Mouse (Mus musculus) skeletal muscle tissue, adult 2 months (tissue): ENCODE data around the gene A730009L09Rik.

Source experiments
- DNase-seq: peaks from one replicate; pipeline ENCODE4 v3.0.0-alpha.2; 2012; ENCODE audit warnings: low read depth, low spot score

A730009L09Rik gene

DNA sequence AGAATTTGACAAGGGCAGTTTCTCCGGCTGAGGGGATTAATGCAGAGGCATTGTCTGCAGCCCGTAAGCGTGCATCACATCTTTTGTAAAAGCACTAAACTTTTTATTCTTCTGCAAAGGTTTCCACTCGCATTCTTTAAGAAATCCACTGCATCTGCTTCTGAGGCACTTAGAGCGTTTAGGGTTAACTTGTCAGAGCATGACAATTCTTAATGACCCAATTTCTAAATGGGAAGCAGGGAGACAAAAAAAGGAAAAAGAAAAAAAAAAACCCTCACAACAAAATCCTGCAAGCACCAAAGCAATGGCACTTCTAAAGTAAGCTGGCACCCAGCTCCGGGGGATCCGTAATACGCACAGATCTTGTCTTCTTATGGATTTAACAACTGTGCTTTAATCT, at the start of gene A730009L09Rik:
A730009L09Rik (plus strand) TSS at position 301 of the 400 bp plus-strand sequence.
- DNase-seq: no peak

DNA sequence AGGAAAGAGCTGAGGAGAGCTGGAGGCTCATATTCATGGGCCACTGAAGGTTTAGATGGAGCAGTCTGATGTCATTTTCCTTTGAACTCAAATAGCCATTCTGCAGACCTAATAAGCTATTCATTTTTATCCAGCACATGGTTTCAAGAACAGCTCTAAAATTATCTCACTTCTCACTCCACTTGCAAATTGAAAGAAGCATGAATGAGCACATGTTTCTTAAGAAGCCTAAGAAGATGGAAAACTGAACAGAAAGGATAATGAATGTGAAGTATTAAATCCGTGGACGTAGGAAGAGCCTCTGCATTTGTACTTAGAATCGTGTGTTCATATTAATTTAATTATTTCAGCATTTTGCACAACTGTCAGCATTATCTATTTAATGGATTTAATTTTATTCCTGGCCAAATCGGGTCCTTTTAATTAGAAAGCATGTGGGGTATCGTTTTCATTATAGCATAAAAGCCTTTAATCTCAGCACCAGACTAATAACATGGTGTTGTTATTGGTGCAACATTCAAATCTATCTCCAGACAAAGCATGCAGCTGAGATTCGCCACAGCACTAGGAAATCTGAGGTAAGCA, 49.2 kb upstream of the A730009L09Rik start:
- no peak for DNase-seq

DNA sequence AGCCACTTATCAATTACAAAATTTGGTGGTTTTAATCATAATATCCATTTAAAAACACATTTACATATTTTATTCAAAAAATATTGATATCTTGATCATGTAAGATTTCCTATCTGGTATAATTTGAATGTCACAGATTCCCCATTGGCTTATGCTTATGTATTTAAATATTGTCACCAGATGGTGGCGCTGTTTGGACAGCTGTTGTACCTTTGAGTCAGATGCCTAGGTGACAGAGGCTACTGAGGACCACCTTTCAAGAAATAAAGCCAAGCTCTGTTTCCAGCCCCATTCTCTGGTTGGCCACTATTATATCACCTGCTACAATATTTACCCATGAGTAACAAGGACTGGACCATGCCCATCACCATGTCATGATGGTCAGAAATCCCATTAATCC, 46.0 kb upstream of the A730009L09Rik start:
- DNase-seq: no peak

DNA sequence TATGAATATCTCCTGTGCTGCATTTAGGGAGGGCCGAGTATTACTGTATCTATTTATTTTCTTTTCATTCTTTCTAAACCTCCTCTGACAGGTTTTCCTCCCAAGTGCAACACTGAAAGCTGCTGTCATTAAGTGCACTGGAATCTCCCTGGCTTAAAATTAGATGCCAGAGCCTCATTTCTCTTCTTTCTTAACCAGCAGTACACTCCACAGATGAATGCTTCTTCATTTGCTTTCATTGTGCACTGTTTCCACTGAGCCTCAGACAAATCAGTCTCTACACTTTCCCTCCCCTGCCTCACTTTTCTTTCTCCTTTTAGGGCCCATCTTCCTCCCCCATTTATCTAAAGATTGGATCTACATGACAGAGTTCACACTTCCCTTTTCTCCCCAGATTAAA, 44.9 kb upstream of the A730009L09Rik start:
- no peak for DNase-seq

DNA sequence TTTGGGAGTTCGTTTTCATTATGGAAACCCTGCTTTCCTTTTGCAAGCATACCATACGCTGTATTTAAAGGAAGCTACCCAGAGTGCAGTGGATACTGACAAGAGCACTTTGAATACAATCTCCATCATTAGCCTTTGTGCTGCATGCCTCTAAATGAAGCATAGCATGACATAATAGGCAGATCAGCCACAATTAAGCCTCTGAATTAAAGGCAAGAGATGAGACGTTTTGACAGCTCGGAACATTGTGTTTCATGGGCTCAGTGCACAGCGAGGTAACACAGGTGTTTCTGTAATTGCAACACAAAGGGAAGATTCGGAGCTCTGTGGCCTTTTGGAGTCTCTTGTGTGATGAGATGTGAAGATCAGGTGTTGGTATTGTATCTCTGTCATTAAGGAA, 41.5 kb upstream of the A730009L09Rik start:
- DNase-seq: no peak

DNA sequence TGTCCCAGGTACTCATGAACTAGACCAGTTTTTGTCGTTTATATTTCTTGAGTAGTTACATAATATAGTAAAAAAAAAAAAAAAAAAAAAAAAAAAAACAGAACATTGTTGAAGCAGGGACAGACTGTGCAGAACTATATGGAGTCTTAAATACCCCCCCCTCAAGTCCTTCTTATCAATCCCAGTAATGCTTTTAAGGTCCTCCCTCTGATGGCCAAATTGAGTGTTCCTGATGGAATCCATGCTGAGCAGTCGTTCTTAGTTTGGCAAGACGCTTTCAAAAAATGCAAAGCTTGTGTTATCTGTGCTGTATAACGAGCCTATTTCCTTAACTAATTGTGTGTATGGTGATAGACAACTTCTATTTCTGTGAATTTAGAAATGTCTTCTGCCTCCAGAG, 40.2 kb upstream of the A730009L09Rik start:
- DNase-seq: no peak

DNA sequence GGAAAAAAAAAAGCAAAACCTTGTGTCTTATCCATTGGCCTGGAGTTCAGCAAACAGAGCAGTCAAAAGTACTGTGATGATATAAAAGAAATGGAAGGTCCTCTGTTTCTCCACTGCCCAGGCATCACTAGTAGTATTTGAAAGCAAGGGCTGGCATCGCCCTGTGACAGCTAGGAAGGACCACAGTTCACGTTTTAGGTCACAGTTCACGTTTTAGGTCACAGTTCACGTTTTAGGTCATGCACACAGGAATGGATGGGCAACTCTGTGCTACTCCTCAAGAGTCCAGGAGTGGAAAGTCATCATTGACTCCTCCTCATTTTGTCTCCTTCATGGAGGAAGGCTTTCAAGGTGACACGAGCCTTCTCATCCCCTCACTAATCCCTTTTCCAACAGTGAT, 38.0 kb upstream of the A730009L09Rik start:
- DNase-seq: no peak

DNA sequence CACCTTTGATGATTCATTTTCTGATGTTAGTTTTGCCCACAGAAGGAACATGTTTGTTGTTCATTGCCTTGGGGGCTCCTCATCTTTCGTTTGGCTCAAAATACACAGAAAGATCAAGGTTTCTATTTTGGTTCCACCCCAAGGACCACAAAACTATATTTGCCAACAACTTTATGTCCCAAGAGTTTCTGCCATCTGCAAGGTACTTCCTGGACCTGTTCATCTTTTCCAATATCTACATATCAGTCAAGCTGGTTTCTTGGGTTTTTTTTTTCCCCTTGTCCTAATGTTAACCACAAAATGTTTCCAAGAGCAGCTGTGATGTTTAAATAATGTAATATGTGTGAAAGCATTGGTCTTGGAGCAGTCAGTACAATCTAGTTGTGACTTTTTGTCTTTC, 37.4 kb upstream of the A730009L09Rik start:
- DNase-seq: no peak

DNA sequence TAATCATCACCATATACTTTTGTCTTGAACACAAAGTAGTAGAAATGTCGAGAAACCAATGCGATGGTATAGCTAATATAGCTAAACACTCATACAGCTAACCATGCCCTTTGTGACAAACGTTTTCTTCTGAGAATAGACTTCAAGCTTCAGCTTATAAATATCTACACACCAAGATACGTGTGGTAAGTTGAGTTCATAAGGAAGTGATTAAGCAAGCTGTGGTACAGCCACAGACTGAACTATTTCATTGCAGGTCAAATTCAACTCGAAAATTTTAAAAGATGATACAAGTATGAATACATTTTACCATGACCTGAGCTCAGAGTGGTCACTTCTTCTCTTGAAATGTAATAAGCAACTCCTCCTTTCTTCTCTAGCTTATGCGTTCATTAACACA, 37.0 kb upstream of the A730009L09Rik start:
- DNase-seq: no peak

DNA sequence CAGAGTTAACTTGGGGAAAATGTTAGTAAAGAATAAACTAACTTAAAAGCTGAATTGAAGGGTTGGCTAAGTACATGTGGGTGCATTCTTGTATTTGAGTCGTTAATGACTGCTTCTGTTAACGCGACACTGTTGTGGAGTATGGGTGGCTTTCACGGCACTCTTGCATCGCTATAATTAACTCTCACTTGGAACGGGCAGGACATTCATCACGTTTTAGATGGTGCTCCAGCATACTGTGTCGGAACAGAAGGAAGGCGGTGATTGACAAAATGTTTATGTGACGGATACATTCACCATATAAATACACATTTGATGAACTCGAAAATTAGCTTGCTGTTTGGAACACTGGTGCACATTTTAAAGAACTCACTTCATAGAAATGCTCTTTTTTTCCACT, 29.0 kb upstream of the A730009L09Rik start:
- DNase-seq: no peak

DNA sequence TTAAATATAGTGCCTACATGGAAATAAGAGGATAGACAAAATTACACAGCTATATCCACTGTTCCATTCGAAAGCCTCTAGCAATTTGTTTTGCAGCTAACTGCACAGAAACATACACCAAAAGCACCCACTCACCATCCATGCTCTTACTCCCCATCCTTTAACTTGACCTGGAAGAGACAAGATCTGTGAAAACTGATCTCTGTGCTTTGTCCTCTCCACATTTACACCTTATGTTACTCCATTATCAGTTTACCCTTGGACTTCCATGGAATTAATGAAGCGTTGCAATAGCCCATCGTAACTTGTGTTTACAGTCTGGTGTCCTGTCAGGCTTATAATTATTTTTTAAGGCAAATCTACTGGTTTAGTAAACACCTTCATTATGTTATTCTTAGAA, 20.1 kb upstream of the A730009L09Rik start:
- DNase-seq: no peak

DNA sequence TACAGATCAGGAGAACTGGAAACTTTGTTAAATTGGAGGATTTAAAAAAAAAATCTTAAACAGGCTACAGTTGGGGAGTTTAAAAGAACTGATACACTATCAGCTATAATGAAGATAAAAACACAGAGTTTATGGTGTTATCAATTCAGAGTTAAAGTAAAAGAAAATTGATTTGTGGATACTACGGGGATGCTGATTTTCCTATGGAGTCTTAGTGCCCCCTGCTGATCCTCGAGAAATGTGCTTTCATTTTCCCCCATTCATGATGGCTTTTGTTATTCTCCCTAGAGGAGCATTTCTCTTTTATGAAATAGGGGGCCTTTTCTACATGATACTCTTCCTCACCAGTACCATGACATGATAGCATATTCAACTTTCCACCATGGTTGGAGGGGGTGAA, 19.5 kb upstream of the A730009L09Rik start:
- no peak for DNase-seq

DNA sequence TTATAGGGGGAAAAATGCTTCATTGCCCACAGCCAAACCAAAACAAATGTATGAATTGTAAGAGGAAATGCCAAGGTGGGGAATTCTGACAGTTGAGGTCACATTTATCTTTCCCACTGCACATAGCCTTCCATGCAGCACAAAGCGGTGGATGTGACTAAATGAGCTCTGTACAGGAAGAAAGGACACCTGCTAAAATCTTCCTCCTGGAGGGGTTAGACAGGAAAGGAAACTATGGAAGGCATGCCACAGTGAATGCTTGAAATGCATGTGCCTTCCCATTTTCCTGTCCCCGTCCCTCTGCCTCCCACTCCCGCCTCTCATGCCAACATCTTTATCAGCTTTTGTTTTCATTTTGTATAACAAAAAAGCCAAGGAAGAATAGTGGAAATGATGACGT, 7.2 kb upstream of the A730009L09Rik start:
- no peak for DNase-seq

DNA sequence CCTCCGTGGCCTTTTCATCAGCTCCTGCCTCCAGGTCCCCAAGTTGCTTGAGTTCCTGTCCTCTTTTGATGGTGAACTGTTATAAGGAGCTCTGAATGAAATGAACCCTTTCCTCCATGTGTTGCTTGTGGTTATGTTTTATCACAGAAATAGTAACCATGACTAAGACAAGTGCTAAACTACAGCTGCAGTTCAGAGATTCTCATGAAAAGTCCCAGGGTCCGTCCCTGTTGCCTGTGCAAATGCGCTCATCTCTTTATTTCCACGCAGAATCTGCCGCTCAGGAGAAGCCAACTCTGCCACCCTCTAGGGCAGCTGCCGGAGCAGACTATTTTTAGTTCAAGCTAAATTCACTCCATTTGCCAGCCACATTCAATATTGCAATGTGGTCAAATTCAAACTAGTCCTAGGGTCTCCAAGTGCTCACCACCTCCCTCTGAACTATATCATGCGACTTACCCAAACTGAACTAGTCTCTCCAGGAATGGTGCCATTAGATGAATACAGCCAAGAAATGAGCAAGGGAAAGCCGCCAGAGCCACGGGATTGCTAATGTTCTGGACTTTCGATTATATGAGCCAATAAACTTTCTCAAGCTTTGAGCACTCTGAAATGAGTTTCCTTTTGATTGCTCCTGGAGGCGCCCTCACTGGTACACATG, 7.2 kb downstream of the A730009L09Rik start:
- no peak for DNase-seq

DNA sequence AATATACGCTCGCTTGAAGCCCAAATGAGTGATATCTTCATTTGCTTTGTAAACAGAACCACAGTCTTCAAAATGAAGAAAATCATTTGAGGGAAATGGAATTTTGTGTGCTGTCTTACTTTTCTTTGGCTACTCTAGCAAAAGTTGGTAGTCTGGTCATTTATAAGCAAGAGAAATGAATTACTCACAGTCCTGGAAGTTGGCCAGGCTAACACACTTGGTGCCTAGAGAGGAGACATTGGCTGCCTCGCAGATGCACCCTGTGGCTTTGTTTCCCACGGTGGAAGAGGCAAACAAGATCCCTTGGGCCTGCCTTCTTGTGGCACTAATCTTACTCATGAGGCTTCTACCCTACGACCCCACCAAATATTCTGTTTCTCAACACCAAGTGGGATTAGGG, 8.1 kb downstream of the A730009L09Rik start:
- no peak for DNase-seq

DNA sequence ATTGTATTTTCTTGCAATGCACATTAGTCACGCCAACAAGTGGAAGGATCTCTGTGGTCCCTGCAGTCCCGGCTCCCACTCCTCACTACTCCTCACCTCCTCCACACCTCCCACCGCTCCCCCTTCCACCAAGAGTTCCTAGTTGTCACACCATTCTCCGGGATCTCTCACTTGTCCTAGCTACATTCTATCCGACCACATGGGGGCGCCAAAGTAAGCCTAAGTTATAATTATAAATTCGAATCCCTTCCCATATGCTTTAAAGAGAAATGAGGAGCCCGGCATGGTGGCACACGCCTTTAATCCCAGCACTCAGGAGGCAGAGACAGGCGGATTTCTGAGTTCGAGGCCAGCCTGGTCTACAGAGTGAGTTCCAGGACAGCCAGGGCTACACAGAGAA, 12.5 kb downstream of the A730009L09Rik start:
- peak; percentile 4 for DNase-seq

DNA sequence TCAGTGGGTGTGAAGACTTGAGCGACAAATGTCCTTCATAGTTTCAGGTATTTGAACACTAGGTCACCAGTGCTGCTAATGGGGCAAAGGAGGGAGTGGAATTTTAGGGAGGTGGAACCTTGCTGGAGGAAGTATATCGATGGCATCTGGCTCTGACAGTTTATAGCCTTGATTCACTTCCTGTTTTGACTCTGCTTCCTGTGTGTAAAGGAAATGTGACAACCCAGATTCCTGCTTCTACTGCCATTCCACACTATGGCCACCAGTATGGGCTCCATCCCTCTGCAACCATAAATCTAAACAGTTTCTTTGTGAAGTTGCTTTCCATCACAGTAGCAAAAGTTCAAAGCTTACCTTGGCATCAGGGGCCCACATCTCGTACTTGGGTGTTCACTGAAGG, 17.9 kb downstream of the A730009L09Rik start:
- no peak for DNase-seq

DNA sequence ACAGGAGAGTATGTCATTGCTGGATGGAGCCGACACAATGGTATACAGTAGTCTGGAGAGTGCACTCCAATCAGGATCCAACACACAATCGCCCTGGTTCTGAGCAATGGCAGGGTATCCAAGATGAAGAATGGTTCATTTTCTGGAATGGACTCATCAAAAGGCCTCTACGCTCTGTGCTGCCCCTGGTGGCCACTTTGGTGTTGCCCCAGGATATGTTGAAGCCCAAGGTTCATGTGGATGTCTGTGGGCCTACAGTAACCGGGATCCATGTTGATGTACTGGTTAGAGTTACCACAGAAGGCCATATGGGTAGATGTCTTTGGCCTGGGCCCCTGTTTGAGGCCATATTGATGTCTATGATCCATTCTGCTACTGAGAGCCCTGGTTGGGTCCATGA, 31.1 kb downstream of the A730009L09Rik start:
- no peak for DNase-seq

DNA sequence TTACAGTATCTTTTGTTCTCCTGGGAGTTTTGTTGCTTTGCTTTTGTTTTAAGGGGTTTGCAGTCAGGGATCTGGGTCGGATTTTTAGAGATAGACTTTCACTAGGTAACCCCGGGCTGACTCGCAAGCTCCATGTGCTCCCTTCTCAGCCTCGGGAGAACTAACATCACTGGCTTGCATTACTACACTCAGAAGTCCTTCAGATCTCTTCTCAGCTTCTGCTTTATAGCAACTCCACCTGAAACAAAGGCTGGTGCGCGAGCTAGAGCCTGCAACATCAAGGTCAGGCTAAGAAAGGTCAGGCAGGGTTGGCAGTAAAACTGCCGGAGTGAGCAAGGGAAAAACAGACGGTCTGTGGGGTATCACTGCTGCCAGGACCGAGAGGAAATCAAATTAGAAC, 34.2 kb downstream of the A730009L09Rik start:
- DNase-seq: no peak

DNA sequence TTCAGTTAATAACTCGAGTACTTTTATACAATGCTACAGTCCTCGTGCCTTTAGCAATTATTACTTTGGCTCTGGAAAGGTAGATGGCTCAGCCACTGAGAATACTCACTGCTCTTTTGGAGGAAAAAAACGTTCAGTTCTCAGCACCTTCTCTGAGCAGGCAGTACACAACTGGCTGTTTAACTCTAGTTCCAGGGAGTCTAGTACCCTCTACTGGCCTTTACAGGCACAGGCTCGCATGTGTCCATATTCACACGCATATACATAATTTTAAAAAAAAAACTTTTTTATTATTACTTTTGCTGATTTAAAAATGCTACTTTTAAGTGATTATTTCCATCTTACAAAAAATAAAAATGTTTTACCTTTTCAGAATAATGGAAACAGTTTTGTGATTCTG, 35.5 kb downstream of the A730009L09Rik start:
- no peak for DNase-seq

DNA sequence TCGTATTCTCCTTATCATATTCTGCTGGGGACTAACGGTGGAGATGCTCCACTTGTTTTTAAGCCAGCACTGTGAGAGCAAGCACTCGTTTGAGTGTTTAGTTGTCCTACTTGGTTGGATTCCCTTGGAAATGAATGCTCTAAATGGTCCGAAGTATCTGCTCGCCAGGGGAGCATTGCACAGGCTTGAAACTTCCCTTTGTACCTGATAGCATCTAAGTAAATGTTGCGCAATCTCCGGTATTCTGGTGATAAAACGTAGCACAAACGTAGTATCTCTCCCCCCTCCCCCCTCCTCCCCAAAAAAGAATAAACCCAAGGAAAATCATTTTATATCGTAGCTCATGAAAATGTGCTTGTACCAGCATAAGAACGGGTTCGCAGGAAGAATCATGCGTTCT, 39.1 kb downstream of the A730009L09Rik start:
- no peak for DNase-seq

DNA sequence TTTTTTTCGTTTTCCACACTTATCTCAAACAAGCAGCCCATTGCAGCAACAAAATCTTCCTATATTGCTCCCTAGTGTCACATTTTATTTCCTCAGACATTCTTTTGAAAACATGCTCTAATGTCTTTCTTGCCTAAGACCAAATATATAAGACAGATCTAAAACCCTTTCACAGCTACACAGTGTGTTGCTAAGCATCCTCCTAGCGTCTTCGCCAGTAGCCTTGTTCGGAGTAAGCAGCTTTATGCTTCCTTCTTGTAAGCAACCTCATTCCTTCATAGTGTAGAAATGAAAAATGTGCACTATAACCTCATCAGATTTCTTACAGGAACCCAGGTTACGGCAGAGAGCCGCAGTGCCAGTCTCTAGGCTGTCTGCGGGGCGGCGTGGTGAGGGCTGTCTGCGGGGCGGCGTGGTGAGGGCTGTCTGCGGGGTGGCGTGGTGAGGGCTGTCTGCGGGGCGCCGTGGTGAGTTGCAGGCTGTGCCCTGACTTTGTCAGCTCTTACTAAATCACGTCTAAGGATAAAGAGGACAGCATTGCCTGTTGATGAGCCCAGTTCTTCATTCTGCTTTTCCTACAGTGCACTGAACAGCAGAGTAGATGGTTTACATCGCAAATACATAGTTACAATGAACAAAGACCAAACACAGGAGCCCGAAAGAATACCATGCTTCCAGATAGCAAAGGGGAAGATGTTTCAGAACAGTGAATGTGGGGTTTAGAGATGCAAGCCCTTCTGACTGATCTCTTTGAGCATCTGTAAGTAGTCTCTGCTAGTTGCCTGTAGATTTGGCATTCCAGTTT, 43.4 kb downstream of the A730009L09Rik start:
- no peak for DNase-seq
